Mouse (Mus musculus): ENCODE results near the gene Prss40. TPM values are rescaled to one million over a fixed set of nuclear protein-coding genes. Genes with fewer than 3 reads are reported as not detected.

The Prss40 gene
- total RNA-seq, 2 experiments from 2014 or later, result not detected

DNA sequence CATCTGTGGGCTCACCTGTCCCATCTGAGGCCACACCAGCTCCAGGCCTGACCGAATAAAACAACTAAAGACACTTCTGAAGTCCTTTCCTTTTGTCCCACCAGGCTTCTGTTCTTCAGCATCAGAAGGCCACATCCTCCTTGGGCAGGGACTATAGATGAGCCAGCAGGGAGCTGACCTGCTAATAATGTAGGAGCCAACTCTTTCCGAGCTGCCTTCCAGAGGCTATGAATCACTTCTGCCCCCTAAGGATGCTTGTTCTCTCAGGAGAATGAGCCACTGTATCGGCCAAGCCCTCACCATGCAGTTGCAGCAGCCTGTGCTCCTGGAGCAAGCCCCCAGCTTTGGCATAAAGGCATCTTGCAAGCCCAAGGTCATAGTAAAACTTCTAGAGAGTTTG, 57.8 kb downstream of the Prss40 start:
- intact Hi-C loops (cut with DNase I), result no loop called here
- no peak overlapping the region for H3K4me3 ChIP-seq
- H3K27ac ChIP-seq, result no peak overlapping the region
- DNase-seq (ENCODE audit: extremely low spot score in 1 of 2, low spot score in 2 of 2), result no peak
- no peak for TF ChIP-seq CTCF (IDR thresholded peaks at IDR 0.05)

Other genes starting within 250 kb of the Prss40 start
- 10 to 100 TPM; 13.8 to 15.8 TPM for gene Ccdc115, start 121.3 kb downstream of the Prss40 start, total RNA-seq (2021)
- gene Imp4, start 121.1 kb downstream of the Prss40 start, total RNA-seq (2021), result 10 to 100 TPM; 31.3 to 39.4 TPM
- 1 to 10 TPM; 4.7 to 6.0 TPM for gene Ptpn18, start 101.2 kb downstream of the Prss40 start, total RNA-seq (2021)
- not detected for gene Prss39, start 62.5 kb downstream of the Prss40 start, total RNA-seq (2021)
- gene Cfc1, start 25.3 kb downstream of the Prss40 start, total RNA-seq (2021), result not detected
- 10 to 100 TPM; 25.2 to 28.5 TPM for gene Amer3, start 18.7 kb upstream of the Prss40 start, total RNA-seq (2021)